Mouse (Mus musculus) midbrain, embryonic 11.5 days (tissue): ENCODE results near the gene Dhx58. TPM values are rescaled to one million over a fixed set of nuclear protein-coding genes. Genes with fewer than 3 reads are reported as not detected.

Source experiments
- ATAC-seq: fragments of 200-750 bp; cut with Nextera tagmentation; 2 replicates; pipeline ENCODE4 v1.8.0; 2017; ENCODE audit warnings: moderate TSS enrichment, moderate library complexity; ENCODE audit not compliant: low FRiP score
- DNase-seq: peaks from one replicate; pipeline ENCODE4 v3.0.0; 2015; ENCODE audit warnings: low spot score; ENCODE audit errors: missing footprints
- H3K27ac ChIP-seq: fragments of 300-500 bp; sonication (generic); 2 replicates; pipeline ENCODE4 v1.5.1; 2014; ENCODE audit warnings: low read depth, low read length
- H3K27me3 ChIP-seq: fragments of 300-500 bp; sonication (generic); 2 replicates; pipeline ENCODE4 v1.6.1; 2014; ENCODE audit warnings: mild to moderate bottlenecking, low read length, moderate library complexity, mixed read lengths; ENCODE audit not compliant: control insufficient read depth, insufficient read depth
- H3K36me3 ChIP-seq: fragments of 300-500 bp; sonication (generic); 2 replicates; pipeline ENCODE4 v1.6.1; 2014; ENCODE audit warnings: mild to moderate bottlenecking, low read length, moderate library complexity, mixed read lengths; ENCODE audit not compliant: control insufficient read depth, insufficient read depth
- H3K4me1 ChIP-seq: fragments of 300-500 bp; sonication (generic); 2 replicates; pipeline ENCODE4 v1.6.1; 2014; ENCODE audit warnings: low read length; ENCODE audit not compliant: control insufficient read depth, insufficient read depth
- H3K4me2 ChIP-seq: fragments of 300-500 bp; sonication (generic); 2 replicates; pipeline ENCODE4 v1.6.1; 2014; ENCODE audit warnings: mild to moderate bottlenecking, moderate library complexity
- H3K4me3 ChIP-seq: fragments of 300-500 bp; sonication (generic); 2 replicates; pipeline ENCODE4 v1.5.1; 2014; ENCODE audit warnings: low read depth, low read length
- H3K9ac ChIP-seq: fragments of 300-500 bp; sonication (generic); 2 replicates; pipeline ENCODE4 v1.6.1; 2014; ENCODE audit warnings: low read length
- H3K9me3 ChIP-seq: fragments of 300-500 bp; sonication (generic); 2 replicates; pipeline ENCODE4 v1.6.1; 2016; ENCODE audit warnings: low read length; ENCODE audit not compliant: control insufficient read depth
- WGBS: fragments of 180-500 bp; shearing (Covaris S2); extraction: QIAGEN DNeasy Blood & Tissue Kit; methylation state at CpG from one replicate; pipeline ENCODE4 v1.1.7; 2014; 5-methylcytosine and 5-hydroxymethylcytosine counted together
- polyA plus RNA-seq: library from polyadenylated mRNA; unstranded; fragments of >200 nt; fragmentation: Nextera tagmentation; extraction: Ambion mirVana; gene quantifications from 2 replicates; pipeline ENCODE4 v1.2.1, GENCODE M21; 2014

The Dhx58 gene
- polyA plus RNA-seq, 1 experiment from 2014 or later = 2.1 TPM

- ATAC-seq (no peak), DNase-seq (no peak)
- 95% methylated on average over 6 of the region's 6 CpGs for WGBS
- Histone ChIP-seq H3K9me3 (no peaks in the 10 kb centered on the region), H3K4me1 (no peaks in the 10 kb centered on the region), H3K4me2 (no peak overlapping the region), H3K27ac (no peak overlapping the region), H3K36me3 (no peaks in the 10 kb centered on the region), H3K27me3 (no peaks in the 10 kb centered on the region), H3K9ac (no peak overlapping the region), H3K4me3 (no peak overlapping the region)
Measured at GRCm38 (mm10) chr11:100728601-100729000, 24.5 kb upstream of the Dhx58 start.

DNA sequence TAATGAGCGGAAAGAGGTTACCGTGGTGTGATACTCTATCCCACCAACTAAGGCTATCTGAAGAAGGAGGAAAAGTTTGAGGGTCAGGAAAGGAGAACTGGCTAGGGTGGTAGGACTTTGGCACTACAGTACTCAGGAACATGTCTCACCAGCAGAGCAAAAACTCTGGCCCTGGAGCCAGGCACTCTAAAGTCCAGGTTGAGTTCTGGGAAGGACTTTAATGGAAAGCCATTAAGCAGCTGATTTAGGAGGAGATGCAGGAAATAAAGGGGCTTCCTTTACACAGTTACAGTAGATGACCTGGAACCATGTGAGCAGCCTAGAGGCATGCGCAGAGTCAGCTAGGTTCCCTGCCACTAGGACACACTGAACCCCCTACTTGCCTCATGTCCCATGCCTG lies 23.1 kb upstream of the Dhx58 start:
- Histone ChIP-seq H3K9ac (no peak overlapping the region), H3K4me1 (no peaks in the 10 kb centered on the region), H3K4me2 (no peak overlapping the region), H3K4me3 (no peak overlapping the region), H3K27me3 (no peaks in the 10 kb centered on the region), H3K36me3 (no peaks in the 10 kb centered on the region), H3K27ac (no peak overlapping the region), H3K9me3 (no peaks in the 10 kb centered on the region)
- ATAC-seq (no peak), DNase-seq (no peak)
- WGBS = 95% methylated on average over 3 of the region's 3 CpGs

- Histone ChIP-seq H3K27me3 (no peaks in the 10 kb centered on the region), H3K4me2 (no peak overlapping the region), H3K9me3 (no peaks in the 10 kb centered on the region), H3K27ac (no peak overlapping the region), H3K36me3 (no peaks in the 10 kb centered on the region), H3K4me1 (peaks cover 4% of the 10 kb centered on the region; the same call in 1 of the 2 replicates), H3K4me3 (no peak overlapping the region), H3K9ac (no peak overlapping the region)
- 54% methylated on average over 5 of the region's 5 CpGs for WGBS
- ATAC-seq (no peak), DNase-seq (no peak)
Measured at GRCm38 (mm10) chr11:100724919-100725512, 20.9 kb upstream of the Dhx58 start.

- Histone ChIP-seq H3K4me2 (no peak overlapping the region), H3K4me1 (peaks cover 4% of the 10 kb centered on the region; the same call in 1 of the 2 replicates), H3K4me3 (no peak overlapping the region), H3K9me3 (no peaks in the 10 kb centered on the region), H3K9ac (no peak overlapping the region), H3K27me3 (no peaks in the 10 kb centered on the region), H3K27ac (no peak overlapping the region), H3K36me3 (peaks cover 5% of the 10 kb centered on the region; the same call in 1 of the 2 replicates)
- DNase-seq = no peak
- no peak for ATAC-seq
- WGBS = 69% methylated on average over 2 of the region's 2 CpGs
Measured at GRCm38 (mm10) chr11:100722493-100723028, 18.5 kb upstream of the Dhx58 start.

- DNase-seq (no peak), ATAC-seq (no peak)
- Histone ChIP-seq H3K9me3 (no peaks in the 10 kb centered on the region), H3K4me1 (peaks cover 4% of the 10 kb centered on the region; the same call in 1 of the 2 replicates), H3K36me3 (peaks cover 10% of the 10 kb centered on the region; the same call in 1 of the 2 replicates), H3K9ac (0 out of 2 replicates have a peak overlapping the region, but pooled peaks have one; percentile 5), H3K4me3 (no peak overlapping the region), H3K27ac (no peak overlapping the region), H3K4me2 (no peak overlapping the region), H3K27me3 (no peaks in the 10 kb centered on the region)
- WGBS = 71% methylated on average over 8 of the region's 8 CpGs
Measured at GRCm38 (mm10) chr11:100721776-100722492, 17.9 kb upstream of the Dhx58 start.

DNA sequence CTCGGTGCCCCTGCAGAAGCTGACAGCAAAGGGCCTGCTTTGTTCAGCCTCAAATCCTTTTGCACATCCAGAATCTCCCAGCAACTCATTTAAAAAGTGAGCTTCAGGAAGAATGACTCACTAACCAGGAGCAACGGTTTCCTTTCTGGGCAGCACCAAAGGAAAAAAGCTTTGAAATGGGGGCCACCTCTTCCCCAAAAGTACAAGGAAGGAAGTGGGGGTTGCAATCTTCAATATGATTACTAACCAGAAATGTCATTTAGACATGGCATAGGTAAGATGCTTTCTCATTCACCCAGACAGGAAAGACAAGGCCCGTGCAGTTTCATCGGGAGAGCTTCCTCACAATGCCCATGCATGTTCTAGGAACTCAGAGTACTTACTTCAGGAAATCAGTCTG lies 17.2 kb upstream of the Dhx58 start:
- Histone ChIP-seq H3K27ac (no peak overlapping the region), H3K9ac (no peak overlapping the region), H3K4me1 (peaks cover 4% of the 10 kb centered on the region; the same call in 1 of the 2 replicates), H3K36me3 (peaks cover 11% of the 10 kb centered on the region; the same call in 1 of the 2 replicates), H3K9me3 (no peaks in the 10 kb centered on the region), H3K27me3 (no peaks in the 10 kb centered on the region), H3K4me2 (no peak overlapping the region), H3K4me3 (no peak overlapping the region)
- no peak for DNase-seq
- no peak for ATAC-seq
- WGBS = 63% methylated on average over 4 of the region's 4 CpGs

DNA sequence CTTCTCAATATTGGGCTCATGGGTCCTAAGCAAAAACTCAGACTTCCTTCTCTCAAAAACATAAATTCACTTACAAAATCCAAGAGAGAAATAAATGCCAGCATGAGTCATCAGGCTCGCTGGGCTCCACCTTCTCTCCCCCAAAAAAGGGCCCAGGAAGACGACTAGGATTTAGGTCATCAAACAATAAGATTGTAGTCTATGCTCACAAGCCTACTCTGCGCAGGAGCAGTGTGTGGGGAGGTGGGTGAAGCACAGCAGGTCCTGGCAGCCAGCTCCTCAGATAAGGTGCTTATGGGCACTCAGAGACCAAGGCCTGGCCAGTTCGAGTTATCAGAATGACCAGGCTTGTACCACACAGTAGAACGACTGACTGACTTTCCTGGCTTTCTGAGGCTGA lies 16.3 kb upstream of the Dhx58 start:
- H3K36me3 ChIP-seq = peaks cover 15% of the 10 kb centered on the region; the same call in 1 of the 2 replicates
- no peak for ATAC-seq
- DNase-seq = no peak
- no peak overlapping the region for H3K4me2 ChIP-seq
- H3K4me1 ChIP-seq = peaks cover 4% of the 10 kb centered on the region; the same call in 1 of the 2 replicates
- H3K9ac ChIP-seq = no peak overlapping the region
- H3K4me3 ChIP-seq = no peak overlapping the region
- 76% methylated on average over 5 of the region's 5 CpGs for WGBS
- no peak overlapping the region for H3K27ac ChIP-seq
- H3K27me3 ChIP-seq = no peaks in the 10 kb centered on the region
- H3K9me3 ChIP-seq = no peaks in the 10 kb centered on the region

DNA sequence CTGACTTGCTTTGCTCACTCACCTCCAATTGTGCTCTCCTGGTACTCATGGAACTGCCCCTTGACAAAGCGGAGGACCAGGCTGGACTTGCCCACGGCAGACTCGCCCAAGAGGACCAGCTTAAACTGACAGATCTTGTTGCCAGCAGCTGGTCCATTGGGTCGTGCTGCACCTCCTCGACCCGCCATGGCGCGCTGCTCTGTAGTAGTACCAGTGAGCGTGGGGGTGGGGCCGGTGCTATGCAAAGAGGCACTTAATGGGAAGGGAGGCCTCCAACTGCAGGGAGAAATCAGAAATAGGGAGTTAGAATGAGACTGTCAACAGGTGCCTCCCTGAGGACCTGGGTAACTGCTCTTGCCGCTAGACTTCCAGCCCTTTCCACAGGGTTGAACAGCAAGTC lies 15.8 kb upstream of the Dhx58 start:
- 89% methylated on average over 11 of the region's 11 CpGs for WGBS
- Histone ChIP-seq H3K27ac (no peak overlapping the region), H3K4me1 (peaks cover 4% of the 10 kb centered on the region; the same call in 1 of the 2 replicates), H3K27me3 (no peaks in the 10 kb centered on the region), H3K4me2 (no peak overlapping the region), H3K36me3 (peaks cover 15% of the 10 kb centered on the region; the same call in 1 of the 2 replicates), H3K4me3 (no peak overlapping the region), H3K9ac (no peak overlapping the region), H3K9me3 (no peaks in the 10 kb centered on the region)
- DNase-seq (no peak), ATAC-seq (no peak)

- Histone ChIP-seq H3K9me3 (no peaks in the 10 kb centered on the region), H3K4me2 (no peak overlapping the region), H3K27ac (no peak overlapping the region), H3K4me1 (peaks cover 4% of the 10 kb centered on the region), H3K4me3 (no peak overlapping the region), H3K27me3 (no peaks in the 10 kb centered on the region), H3K9ac (no peak overlapping the region), H3K36me3 (peaks cover 15% of the 10 kb centered on the region; the same call in 1 of the 2 replicates)
- WGBS = 90% methylated on average over 3 of the region's 3 CpGs
- no peak for ATAC-seq
- DNase-seq = no peak
Measured at GRCm38 (mm10) chr11:100719312-100719711, 15.2 kb upstream of the Dhx58 start.
